Mouse (Mus musculus): ENCODE results near the gene Dapk1. TPM values are rescaled to one million over a fixed set of nuclear protein-coding genes. Genes with fewer than 3 reads are reported as not detected.

Dapk1 gene
- total RNA-seq, 2 experiments from 2014 or later: 3.7 to 6.2 TPM

DNA sequence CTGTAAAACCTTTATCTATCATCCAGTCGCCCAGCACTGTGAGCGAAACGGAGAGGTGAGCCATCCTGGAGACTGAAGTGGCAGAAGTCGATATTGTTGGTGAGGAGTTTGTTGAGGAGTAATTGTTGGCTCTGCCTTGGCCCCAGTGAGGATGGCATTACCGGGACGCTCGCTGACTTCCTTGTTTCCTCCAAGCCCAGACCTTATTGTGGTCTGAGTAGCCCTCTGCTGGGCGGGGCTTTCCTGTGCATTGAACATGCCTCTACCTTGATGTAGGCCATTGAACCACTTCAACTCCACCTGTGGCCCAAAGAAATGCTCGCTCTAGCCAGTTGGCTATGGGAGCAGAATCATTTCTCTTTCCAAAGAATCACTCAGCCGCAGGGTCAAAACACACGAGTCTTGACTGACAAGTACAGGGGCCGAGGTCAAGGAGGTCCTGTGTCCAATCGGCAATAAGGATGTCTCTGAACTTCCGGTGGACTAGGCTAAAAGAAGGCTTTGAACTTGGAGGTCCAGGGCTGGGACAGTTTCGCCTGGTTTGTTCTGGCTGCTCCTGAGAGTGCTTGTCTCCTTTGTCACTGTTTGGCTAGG, 13.4 kb downstream of the Dapk1 start:
- ATAC-seq (ENCODE audit: poor library complexity, severe bottlenecking): peak; percentile 58; the same call in 1 of the 2 replicates

DNA sequence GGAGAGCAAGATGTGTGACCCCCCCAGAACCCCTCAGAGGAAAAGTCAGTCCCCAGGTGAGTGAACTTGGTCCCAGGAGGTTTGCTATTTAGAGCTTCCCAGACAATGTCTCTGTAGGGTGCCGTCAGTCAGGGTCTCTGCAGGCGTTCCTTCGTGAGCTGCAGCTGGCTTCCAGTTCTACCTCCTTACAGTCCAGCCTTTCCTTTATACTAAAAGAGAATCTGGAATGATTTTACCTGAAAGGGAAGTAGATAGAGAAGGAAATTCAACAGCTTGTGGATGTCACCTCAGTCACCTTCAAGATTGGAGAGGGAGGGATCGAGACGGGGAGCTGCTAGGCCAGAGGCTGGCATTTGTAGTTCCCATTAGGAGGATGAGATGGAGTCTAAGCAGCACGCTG, 14.3 kb downstream of the Dapk1 start:
- ATAC-seq (ENCODE audit: poor library complexity, severe bottlenecking): no peak

DNA sequence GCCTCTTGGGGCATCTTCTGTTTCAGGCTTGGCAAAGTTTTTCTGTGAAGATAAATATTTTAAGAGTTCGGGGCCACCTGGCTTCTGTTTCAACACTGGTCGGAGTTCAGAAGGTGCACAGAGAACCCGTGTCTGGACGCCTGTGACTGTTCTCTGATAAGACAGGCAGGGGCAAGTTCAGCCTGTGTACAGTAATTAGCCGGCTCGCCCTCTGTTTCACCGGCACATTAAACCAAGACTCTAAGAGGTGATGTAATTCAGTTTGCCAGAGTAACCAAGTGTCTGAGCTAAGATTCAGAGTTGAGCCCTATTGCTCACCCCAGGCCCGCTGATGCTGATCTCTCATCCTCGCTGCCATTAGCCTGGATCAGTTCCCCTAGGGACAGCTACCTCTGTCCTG, 16.5 kb downstream of the Dapk1 start:
- no peak for ATAC-seq (ENCODE audit: poor library complexity, severe bottlenecking)

DNA sequence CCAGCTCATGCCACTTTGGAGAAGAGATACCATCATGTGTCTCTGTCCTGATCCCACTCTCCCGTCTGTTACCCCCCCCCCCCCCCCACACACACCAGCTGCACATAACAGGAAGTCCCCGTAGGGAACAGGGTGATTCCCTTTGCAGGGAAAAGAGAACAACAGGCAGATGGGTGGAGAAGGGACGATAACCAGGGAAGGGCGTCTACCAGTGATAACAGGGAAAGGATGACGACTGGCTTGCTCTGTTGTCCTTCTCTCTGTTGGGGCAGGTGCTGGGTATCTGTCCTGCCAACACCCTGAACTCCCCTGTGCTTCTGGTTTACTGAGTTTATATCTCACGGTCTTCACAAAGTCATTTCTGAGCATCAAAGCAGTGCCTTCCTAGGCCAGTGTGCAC, 18.0 kb downstream of the Dapk1 start:
- no peak for ATAC-seq (ENCODE audit: poor library complexity, severe bottlenecking)

DNA sequence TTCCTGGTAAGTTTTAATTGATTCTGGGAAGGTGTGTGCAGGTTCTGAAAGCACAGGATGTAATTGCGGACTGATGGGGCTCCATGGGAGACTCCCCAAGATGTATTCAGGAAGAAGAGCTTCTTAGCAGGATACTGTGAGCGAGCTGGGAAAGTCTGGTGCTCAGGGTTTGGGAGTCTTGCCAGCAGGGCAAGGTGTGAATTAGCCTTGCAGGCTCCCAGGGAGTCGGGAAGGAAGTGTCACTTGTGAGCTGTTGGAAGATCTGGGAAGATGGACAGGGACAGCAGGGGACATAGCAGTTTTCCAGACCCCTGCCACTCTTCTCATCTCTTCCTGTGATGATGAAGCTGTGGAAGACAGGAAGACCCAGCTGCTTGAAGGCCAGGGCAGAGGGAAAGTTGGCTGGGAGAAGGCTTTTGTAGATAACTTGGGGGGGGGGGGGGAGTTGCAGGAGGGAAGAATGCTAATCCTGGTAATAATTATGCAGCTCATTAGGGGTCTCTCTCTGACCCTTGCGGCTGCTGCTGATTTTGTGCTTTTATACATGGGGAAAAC, 19.7 kb downstream of the Dapk1 start:
- ATAC-seq (ENCODE audit: poor library complexity, severe bottlenecking): no peak

DNA sequence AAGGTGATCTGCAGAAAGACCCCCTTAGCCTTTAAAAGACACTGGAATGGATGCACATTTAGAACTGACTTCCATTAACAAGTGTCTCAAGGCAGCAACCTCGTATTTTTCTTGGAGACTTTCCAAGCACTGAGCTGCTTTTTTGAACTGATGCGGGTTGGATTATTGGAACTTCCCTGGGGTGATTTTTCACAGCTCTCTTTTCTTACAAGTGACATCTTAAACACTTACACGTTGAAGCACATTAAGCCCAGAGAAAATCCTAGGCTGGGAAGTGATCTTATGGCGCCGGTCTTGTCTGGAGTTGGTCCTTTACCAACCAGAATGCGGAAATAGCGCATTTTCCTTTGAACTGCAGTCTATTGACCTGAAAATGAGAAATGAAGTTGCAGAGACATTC, 23.8 kb downstream of the Dapk1 start:
- ATAC-seq (ENCODE audit: poor library complexity, severe bottlenecking): no peak

DNA sequence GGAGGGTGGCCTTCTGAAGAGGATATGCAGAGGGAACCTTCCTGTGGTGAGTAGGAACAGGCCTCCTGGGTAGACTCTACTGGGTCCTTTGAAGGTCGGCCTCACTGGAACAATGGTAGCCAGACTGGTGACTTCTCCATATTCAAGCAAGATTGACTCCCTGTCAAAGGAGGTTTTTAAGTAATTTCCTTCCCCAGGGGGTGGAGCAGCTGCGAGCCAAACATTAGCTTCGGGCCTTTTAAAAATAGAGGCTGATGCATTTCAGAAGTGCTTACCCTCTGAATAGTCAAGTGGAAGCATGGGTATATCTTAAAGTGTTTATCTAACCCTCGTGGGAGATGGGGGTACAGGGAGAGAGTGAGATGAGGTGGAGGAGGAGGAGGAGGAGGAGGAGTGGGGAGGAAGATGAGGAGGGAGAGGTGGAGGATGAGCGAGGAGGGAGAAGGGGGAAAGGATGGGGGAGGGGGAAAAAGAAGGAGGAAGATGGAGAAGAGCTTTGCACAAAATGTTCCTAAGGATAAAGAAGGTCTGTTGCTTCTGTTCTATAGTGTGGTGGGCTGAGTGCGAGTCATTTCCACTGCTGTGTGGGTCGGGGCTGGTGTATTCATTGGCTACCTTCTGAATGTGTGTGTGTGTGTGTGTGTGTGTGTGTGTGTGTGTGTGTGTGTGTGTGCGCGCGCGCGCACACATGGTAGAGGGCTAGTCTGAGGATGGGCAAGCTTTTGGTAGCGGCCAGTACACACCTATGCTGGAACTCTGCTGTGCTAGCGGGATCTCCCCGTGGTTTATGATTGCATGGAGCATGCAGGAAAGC, 26.3 kb downstream of the Dapk1 start:
- no peak for ATAC-seq (ENCODE audit: poor library complexity, severe bottlenecking)

DNA sequence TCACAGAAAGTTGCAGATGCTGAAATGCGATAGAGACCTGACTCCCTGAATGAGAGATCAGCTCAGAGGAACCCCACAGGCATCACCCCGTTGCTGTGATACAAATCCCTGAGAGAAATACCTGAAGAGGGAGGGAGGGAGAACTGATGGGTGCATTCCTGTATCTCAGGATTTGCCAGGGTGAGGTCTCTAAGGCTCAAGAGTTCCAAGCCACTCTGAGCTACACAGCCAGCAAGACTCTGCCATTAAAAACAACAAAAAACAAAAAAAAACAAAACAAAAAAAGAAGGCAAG, 26.9 kb downstream of the Dapk1 start:
- ATAC-seq (ENCODE audit: poor library complexity, severe bottlenecking): no peak

DNA sequence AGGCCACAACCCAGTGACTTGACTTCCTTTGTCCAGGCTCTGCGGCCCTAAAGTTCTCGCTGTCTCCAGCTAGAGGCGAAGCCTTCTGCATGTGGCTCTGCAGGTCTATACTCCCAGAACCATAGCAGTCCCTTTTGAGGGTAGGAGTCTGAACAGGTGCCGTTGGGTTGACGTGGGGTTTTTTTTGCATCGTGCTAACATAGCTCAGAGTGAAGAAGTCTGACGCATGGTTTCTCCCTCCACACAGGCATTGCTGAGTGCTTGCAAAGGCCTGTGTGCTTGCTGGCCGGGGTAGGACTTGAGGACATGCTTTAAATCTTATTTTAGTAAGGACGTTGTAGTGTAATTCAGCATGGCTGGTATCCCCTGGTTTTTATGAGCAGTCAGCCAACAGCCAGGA, 27.7 kb downstream of the Dapk1 start:
- ATAC-seq (ENCODE audit: poor library complexity, severe bottlenecking): no peak

DNA sequence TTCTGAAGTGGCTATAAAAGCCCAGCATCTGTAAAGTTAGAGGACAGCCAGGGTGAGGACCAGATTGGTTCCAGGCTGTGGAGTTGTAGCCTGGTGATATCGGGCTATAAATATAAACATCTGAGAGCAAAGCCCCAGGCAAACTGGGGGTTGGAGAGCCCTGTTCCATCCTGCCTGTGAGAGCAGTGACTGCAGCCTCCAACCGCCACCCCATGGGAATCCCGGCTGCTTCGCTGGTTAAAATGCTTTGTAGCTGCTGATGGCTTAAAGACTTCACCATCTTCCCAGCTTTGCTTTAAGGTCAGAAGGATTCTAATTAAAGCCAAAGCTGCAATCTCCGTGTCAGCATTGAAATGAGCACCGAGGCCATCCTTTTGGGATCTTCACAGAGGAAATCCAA, 32.2 kb downstream of the Dapk1 start:
- ATAC-seq (ENCODE audit: poor library complexity, severe bottlenecking): no peak

DNA sequence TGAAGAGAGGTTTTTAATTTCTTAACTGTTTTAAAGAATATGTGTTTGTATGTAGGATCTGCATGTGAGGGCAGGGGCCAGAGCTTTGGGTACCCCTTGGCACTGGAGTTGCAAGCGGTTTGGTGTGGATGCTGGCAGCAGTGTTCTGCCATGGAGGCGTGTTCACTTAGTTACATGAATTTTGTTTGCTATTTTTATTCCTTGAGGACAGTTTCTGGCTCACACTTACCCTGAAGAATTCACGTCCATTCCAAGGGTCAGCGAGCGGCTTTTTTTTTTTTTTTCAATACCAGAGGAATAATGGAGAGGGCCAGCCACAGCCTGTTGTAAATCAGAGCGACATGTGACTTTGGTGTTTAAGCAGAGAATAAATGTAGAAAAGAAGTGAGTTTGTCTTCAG, 33.9 kb downstream of the Dapk1 start:
- ATAC-seq (ENCODE audit: poor library complexity, severe bottlenecking): no peak

DNA sequence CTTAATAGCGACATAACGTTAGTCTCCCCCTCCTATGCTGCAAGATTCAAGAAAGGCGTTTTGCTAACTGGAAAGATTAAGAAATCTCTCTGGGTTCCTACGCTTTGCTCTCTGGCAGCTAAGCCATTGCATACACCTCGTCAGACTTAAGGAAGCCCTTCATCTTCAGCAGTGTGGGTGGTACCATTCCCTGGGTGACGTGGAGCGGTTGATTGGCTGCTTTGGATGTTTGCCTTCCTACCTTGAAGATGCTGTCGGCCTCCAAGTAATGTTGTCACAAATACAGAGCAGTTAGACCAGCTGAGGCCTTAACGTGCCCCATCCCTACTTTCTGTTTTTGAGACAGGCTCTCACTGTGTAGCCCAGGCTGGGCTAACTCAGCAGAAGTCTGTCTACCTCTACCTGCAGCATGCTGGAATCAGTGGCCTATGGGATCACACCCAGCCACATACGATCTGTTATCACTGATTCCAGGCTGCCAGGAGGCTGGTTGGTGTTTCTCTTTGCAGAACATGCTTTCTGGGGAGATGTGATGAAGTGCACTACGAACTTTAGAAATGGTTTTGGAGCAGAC, 37.8 kb downstream of the Dapk1 start:
- ATAC-seq (ENCODE audit: poor library complexity, severe bottlenecking): no peak

DNA sequence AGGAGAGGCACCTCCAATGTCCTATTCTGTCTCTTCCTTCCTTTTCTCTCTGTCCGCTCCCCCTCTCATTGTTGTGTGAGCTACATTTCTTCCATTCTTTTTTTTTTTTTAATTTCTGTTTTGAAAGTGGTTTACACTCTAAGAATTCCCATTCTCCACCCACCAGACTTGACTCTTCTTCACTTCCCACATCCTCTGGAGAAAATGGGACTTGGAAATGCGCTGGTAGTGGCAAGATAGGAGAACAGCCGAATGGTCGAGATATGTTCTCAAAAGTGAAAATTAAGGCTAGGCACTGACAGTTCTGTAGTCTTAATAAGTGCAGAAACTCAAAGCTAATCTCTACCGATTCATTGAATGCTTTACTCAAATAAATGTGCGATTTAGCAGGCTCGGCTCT, 38.7 kb downstream of the Dapk1 start:
- ATAC-seq (ENCODE audit: poor library complexity, severe bottlenecking): no peak

DNA sequence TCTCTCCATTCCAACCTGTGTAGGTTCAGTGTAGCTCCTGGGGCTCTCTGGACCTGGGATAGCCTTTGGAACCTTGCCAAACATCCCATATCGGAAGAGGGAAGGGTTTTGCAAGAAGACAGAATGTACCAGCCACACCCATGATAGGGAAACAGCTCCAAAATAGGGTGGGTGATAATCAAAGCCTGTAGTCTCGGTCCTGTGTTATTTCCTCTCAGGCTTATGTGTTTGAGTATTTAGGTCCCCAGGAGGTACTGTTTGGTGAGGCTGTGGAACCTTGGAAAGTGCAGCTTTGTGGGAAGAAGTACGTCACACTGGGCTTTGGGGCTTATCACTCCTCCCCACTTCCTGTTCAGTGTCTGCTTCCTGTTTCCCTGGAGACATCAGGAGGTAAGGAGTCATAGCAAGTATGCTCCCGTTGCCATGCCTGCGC, 42.7 kb downstream of the Dapk1 start:
- ATAC-seq (ENCODE audit: poor library complexity, severe bottlenecking): peak; percentile 60; the same call in 1 of the 2 replicates

DNA sequence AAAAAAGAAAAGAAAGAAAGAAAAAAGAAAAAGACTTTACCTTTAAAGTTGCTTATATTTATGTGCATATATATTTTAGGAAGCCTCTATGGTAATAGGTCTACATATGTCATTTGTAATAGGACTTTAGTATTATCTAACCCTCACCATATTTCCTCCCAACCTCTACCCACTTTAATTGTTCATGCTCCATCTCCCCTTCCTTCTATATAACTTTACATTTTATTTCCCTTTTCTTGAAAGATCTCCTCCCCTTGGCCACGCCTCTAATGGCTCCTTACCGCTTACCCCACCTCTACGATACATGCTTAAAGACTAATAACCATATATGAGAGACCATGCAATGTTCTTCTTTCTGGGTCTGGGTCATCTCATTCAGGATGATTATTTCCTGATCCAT, 45.0 kb downstream of the Dapk1 start:
- no peak for ATAC-seq (ENCODE audit: poor library complexity, severe bottlenecking)

DNA sequence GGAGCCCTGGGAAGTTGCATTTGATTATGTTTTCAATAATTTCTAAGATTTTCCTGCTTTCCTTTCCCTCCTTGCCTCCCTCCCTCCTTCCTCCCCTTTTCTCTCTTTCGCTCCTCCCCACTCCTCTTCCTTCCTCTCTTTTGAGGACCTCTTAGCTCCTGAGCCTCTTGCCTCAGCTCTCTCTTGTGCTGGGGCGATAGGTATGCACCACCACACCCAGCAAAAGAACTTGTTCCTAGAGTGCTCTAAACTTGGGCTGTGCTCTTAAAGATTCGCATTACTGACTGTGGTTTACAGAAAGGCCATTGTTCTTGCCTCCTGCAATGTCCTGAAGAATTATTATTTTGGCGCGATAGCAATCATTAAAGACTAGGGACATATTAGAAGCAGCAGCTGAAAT, 46.6 kb downstream of the Dapk1 start:
- ATAC-seq (ENCODE audit: poor library complexity, severe bottlenecking): no peak

DNA sequence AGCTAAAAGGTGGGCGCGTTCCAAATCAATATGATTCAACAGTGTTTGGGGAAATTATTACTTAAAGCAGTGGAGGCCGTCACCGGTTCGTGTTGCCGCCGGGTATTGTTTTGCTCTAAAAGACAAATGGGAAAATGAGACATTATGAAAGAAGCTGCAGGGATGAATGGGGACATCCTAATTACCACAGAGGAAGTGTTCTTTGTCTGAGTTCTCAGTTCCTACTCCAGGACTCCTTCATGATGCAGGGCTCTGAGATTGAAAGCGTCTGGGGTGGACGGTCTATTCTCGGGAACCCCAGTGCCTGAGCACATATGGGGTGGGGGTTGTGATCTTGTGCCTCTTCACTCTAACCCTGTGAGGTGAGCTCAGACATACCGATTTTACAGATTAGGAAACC, 48.3 kb downstream of the Dapk1 start:
- peak; percentile 85 for ATAC-seq (ENCODE audit: poor library complexity, severe bottlenecking)

DNA sequence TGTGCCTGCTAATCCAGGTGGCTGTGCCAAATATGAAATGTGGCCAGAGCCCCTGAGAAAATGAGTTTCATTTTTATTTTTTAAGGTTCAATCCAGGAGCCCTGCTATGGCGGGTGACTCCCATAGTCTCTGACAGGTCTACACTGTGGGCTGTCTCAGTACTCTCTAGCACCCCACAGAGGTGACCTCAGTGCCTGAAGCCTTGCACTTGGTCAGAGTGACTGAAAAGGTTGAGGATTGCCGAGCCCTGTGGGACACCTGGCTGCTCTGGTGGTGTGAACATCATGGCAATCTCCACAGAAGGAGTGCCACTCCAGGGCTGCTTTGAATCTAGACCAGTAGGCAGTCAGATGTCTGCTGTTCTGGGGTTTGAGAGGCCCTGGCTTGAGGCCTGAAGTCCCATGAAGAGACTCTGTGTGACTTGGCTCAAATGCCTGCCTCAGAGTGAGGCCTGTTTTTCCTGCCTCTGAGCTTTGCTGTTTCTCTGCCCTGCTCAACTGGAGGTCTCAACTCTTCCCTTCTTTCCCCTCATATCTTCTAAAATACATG, 52.3 kb downstream of the Dapk1 start:
- ATAC-seq (ENCODE audit: poor library complexity, severe bottlenecking): no peak

DNA sequence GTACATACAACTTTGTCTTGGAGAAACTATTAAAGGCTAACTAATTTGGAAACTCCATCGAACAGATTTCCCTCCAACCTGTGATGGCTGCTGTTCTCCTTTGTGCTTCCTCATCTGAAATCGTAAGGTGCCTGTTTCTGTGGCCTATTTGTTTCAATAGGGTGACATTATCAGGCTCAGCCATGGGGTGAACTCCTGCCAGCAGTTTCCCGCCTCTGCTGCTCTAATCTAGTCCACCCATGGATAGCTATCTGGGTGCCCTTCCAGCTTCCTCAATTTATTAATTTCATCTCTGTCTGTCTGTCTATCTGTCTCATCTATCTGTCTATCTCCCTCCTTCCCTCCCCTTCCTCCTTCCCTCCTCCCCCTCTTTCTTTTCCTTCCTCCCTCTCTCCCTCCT, 53.5 kb downstream of the Dapk1 start:
- ATAC-seq (ENCODE audit: poor library complexity, severe bottlenecking): no peak

DNA sequence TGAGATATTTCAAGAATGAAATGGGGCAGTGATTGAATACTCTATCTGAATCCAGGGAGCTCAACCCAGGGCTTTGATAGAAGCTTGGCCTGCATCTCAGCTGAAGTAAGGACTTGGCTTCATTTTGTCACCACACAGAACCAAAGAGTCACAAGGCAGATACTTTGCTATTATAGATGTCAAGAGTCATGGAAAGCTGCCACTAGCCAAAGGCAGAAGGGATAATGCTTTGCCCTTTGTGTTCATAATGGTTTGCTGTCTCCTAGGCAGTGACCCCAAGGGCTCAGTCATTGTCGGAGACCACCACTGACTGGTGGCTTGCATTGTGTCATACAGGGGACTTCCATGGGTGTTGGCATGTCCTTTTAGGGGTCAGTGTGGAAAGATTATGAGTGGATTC, 57.9 kb downstream of the Dapk1 start:
- ATAC-seq (ENCODE audit: poor library complexity, severe bottlenecking): no peak

DNA sequence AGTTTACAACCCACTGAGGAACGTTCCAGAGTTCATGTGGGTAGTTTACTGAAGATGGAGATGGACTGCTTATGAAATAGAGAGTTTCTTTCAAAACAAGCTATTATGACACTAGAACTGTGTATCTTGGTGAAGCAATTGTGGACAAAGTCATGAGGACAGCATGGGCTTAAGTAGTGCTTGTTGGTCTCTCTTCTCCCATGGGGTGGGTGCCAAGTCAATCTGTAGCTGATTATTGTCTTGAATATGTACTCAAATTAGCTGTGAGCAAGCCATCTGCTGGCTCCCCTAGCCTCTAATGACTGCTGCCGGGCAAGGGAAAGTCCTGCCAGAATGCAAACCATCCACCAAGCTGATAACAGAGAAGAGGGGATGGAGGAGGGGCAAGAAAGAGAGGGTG, 58.3 kb downstream of the Dapk1 start:
- no peak for ATAC-seq (ENCODE audit: poor library complexity, severe bottlenecking)

DNA sequence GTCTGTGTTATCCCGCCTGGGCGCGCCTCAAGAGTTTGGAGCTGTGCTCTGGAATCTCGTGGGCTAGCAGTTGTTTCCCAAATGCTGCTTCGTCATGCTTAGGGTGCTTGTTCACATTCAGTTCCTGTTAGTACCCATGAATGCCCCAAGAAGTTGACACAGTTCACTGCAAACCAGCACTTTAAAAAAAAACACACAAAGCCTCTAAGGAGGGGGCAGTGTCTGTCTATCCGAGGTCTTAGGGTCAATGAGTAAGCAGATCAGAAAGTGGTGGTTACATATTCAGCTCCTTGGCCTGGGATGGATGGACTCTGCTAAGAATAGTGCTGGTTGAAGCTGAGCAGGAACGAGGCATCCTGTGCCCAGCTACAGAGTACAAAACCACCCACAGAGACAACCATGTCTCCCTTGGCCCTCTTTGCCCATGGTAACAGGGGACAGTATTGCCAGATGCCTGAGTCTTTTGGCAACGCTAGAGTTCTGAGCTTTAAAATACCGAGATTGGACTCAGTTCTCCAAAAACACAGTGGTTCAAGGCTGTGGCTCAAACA, 59.0 kb downstream of the Dapk1 start:
- peak; percentile 45 for ATAC-seq (ENCODE audit: poor library complexity, severe bottlenecking)

Measured in megakaryocyte, adult 5-6 weeks (primary cell).